Mouse (Mus musculus) central nervous system, embryonic 18 days (tissue): ENCODE data around the gene Fxyd6. TPM values are rescaled to one million over a fixed set of nuclear protein-coding genes. Genes with fewer than 3 reads are reported as not detected.

ENCODE experiments used
- polyA plus RNA-seq: library from polyadenylated mRNA; depleted of rRNA; stranded (reverse); fragments of >200 nt; gene quantifications from 2 replicates; pipeline ENCODE4 v1.2.3, GENCODE M21; 2012; rRNA removed

The Fxyd6 gene
- polyA plus RNA-seq, result 622 and 639 TPM in 2 replicates

GRCm38 (mm10) chr9:45370117-45370561 lies at the start of gene Fxyd6:
Gene Fxyd6, plus strand, starts transcription at chr9:45370185.

GRCm38 (mm10) chr9:45399434-45399833 lies 29.4 kb downstream of the Fxyd6 start, which contains the start of gene Fxyd2:
Gene Fxyd2, plus strand, starts transcription at chr9:45399669.

GRCm38 (mm10) chr9:45426456-45426855 lies 56.5 kb downstream of the Fxyd6 start, which contains the start of gene Dscaml1:
Gene Dscaml1, plus strand, starts transcription at chr9:45426628.

Other genes with a start within 250 kb of the Fxyd6 start
- 0.38 and 0.80 TPM in 2 replicates for gene Scn4b, start 231.8 kb upstream of the Fxyd6 start, polyA plus RNA-seq
- gene BC049352, start 188.2 kb upstream of the Fxyd6 start, polyA plus RNA-seq, result 0.32 and 0.51 TPM in 2 replicates
- 0.14 TPM in 1 of 2 replicates, not detected in the other for gene Tmprss4, start 166.1 kb upstream of the Fxyd6 start, polyA plus RNA-seq
- gene Il10ra, start 101.0 kb upstream of the Fxyd6 start, polyA plus RNA-seq, result 0.63 and 0.83 TPM in 2 replicates
- 0.01 and 0.26 TPM in 2 replicates for gene Tmprss13, start 51.1 kb upstream of the Fxyd6 start, polyA plus RNA-seq
- 15.9 and 19.1 TPM in 2 replicates for gene Fxyd2, start 29.5 kb downstream of the Fxyd6 start, polyA plus RNA-seq
- 30.4 and 45.8 TPM in 2 replicates for gene Dscaml1, start 56.4 kb downstream of the Fxyd6 start, polyA plus RNA-seq